Mouse (Mus musculus): ENCODE data around the gene Dcst2. TPM values are rescaled to one million over a fixed set of nuclear protein-coding genes. Genes with fewer than 3 reads are reported as not detected.
A peak's percentile ranks its signal among the peaks of the same experiment; 100 is the strongest.

Dcst2 gene
- polyA plus RNA-seq, 1 experiment from 2014 or later, result 10.0 TPM

- WGBS, result 74% methylated on average over 6 of the region's 6 CpGs
Measured at GRCm38 (mm10) chr3:89317246-89317645, 44.5 kb upstream of the Dcst2 start.

GRCm38 (mm10) chr3:89318316-89318715 lies 43.5 kb upstream of the Dcst2 start:
- no peak for ATAC-seq
- WGBS, result 68% methylated on average over 8 of the region's 8 CpGs
- TF ChIP-seq CTCF (IDR thresholded peaks at IDR 0.05; ENCODE audit: low read depth), result no peak
- peaks cover 41% of the 10 kb centered on the region for H3K27me3 ChIP-seq (replicated peaks; ENCODE audit: control insufficient read depth, insufficient read depth, low read length)
- H3K4me1 ChIP-seq (replicated peaks; ENCODE audit: control insufficient read depth, insufficient read depth, low read length), result peaks cover 17% of the 10 kb centered on the region; the same call in 1 of the 2 replicates
- no peak overlapping the region for H3K9ac ChIP-seq (ENCODE audit: low read depth, low read length)
- H3K27ac ChIP-seq (ENCODE audit: low read depth, low read length), result no peak overlapping the region
- H3K4me2 ChIP-seq (replicated peaks; ENCODE audit: low read depth), result no peak overlapping the region
- H3K9me3 ChIP-seq (ENCODE audit: control insufficient read depth), result no peaks in the 10 kb centered on the region
- H3K4me3 ChIP-seq (ENCODE audit: low read depth, low read length), result no peak overlapping the region
- H3K36me3 ChIP-seq (ENCODE audit: control insufficient read depth, insufficient read depth), result no peaks in the 10 kb centered on the region

More at GRCm38 (mm10) chr3:89317246-89317645, 44.5 kb upstream of the Dcst2 start:
- Histone ChIP-seq H3K4me1 (replicated peaks; ENCODE audit: control insufficient read depth, insufficient read depth, low read length) (peaks cover 17% of the 10 kb centered on the region; the same call in 1 of the 2 replicates), H3K9ac (ENCODE audit: low read depth, low read length) (no peak overlapping the region), H3K36me3 (ENCODE audit: control insufficient read depth, insufficient read depth) (no peaks in the 10 kb centered on the region), H3K9me3 (ENCODE audit: control insufficient read depth) (no peaks in the 10 kb centered on the region), H3K4me2 (replicated peaks; ENCODE audit: low read depth) (no peak overlapping the region), H3K27me3 (replicated peaks; ENCODE audit: control insufficient read depth, insufficient read depth, low read length) (peaks cover 41% of the 10 kb centered on the region), H3K27ac (ENCODE audit: low read depth, low read length) (no peak overlapping the region), H3K4me3 (ENCODE audit: low read depth, low read length) (no peak overlapping the region)
- no peak for ATAC-seq
- no peak for TF ChIP-seq CTCF (IDR thresholded peaks at IDR 0.05; ENCODE audit: low read depth)

DNA sequence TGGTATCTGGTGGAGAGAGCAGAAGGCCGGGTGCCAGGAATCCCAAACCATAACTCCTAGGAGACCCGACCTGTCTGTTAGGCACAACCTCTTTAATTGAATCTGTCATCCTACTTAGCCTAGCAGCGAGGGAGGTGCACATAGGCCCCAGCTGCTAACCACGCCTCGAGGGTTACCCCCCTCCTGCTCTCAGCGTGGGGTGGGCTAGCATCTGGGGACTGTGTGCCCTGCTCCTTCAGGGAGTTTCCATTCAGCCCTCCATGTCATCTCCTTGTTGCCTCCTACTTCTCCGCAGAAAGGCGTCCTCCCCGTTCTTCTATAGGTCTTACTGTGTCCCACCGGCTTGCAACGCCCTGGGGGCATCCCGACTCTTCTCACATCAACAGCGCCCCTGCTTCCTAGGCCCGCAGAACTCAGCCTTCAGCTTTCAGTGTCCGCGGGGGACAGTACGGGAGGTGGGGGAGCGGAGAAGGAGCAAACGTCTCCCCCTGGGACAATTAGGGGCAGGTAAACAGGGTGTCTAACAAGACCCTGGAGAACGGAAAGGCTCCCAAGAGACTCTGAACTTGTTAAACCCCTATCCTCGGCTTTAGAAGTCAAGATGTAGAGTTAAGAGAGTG lies 42.7 kb upstream of the Dcst2 start:
- H3K4me1 ChIP-seq (replicated peaks; ENCODE audit: control insufficient read depth, insufficient read depth, low read length), result peaks cover 17% of the 10 kb centered on the region; the same call in 1 of the 2 replicates
- no peak for ATAC-seq
- no peaks in the 10 kb centered on the region for H3K9me3 ChIP-seq (ENCODE audit: control insufficient read depth)
- H3K36me3 ChIP-seq (ENCODE audit: control insufficient read depth, insufficient read depth), result no peaks in the 10 kb centered on the region
- no peak overlapping the region for H3K27ac ChIP-seq (ENCODE audit: low read depth, low read length)
- H3K27me3 ChIP-seq (replicated peaks; ENCODE audit: control insufficient read depth, insufficient read depth, low read length), result peaks cover 41% of the 10 kb centered on the region
- peak overlapping the region; percentile 100 for H3K4me2 ChIP-seq (replicated peaks; ENCODE audit: low read depth)
- no peak overlapping the region for H3K9ac ChIP-seq (ENCODE audit: low read depth, low read length)
- H3K4me3 ChIP-seq (ENCODE audit: low read depth, low read length), result peak overlapping the region; percentile 59
- TF ChIP-seq CTCF (IDR thresholded peaks at IDR 0.05; ENCODE audit: low read depth), result no peak
- WGBS, result 44% methylated on average over 21 of the region's 21 CpGs

GRCm38 (mm10) chr3:89319591-89320350 lies 42.0 kb upstream of the Dcst2 start:
- no peak overlapping the region for H3K9ac ChIP-seq (ENCODE audit: low read depth, low read length)
- no peaks in the 10 kb centered on the region for H3K9me3 ChIP-seq (ENCODE audit: control insufficient read depth)
- 2% methylated on average over 57 of the region's 58 CpGs for WGBS
- H3K27ac ChIP-seq (ENCODE audit: low read depth, low read length), result no peak overlapping the region
- peak overlapping the region; percentile 59 for H3K4me3 ChIP-seq (ENCODE audit: low read depth, low read length)
- H3K4me1 ChIP-seq (replicated peaks; ENCODE audit: control insufficient read depth, insufficient read depth, low read length), result peaks cover 17% of the 10 kb centered on the region; the same call in 1 of the 2 replicates
- H3K36me3 ChIP-seq (ENCODE audit: control insufficient read depth, insufficient read depth), result no peaks in the 10 kb centered on the region
- no peak for TF ChIP-seq CTCF (IDR thresholded peaks at IDR 0.05; ENCODE audit: low read depth)
- H3K4me2 ChIP-seq (replicated peaks; ENCODE audit: low read depth), result peak overlapping the region; percentile 100
- peaks cover 41% of the 10 kb centered on the region for H3K27me3 ChIP-seq (replicated peaks; ENCODE audit: control insufficient read depth, insufficient read depth, low read length)
- no peak for ATAC-seq

GRCm38 (mm10) chr3:89320581-89321182 lies 41.1 kb upstream of the Dcst2 start:
- Histone ChIP-seq H3K9me3 (ENCODE audit: control insufficient read depth) (no peaks in the 10 kb centered on the region), H3K4me2 (replicated peaks; ENCODE audit: low read depth) (peak overlapping the region; percentile 100), H3K27ac (ENCODE audit: low read depth, low read length) (no peak overlapping the region), H3K27me3 (replicated peaks; ENCODE audit: control insufficient read depth, insufficient read depth, low read length) (peaks cover 41% of the 10 kb centered on the region), H3K9ac (ENCODE audit: low read depth, low read length) (peak overlapping the region; percentile 17; the same call in 1 of the 2 replicates), H3K4me1 (replicated peaks; ENCODE audit: control insufficient read depth, insufficient read depth, low read length) (peaks cover 15% of the 10 kb centered on the region; the same call in 1 of the 2 replicates), H3K4me3 (ENCODE audit: low read depth, low read length) (peak overlapping the region; percentile 59), H3K36me3 (ENCODE audit: control insufficient read depth, insufficient read depth) (no peaks in the 10 kb centered on the region)
- no peak for TF ChIP-seq CTCF (IDR thresholded peaks at IDR 0.05; ENCODE audit: low read depth)
- ATAC-seq, result no peak
- WGBS, result under 1% methylated on average over 41 of the region's 41 CpGs
